Mouse (Mus musculus) retina, embryonic 14.5 days (tissue): ENCODE measurements around the gene Slc44a2.
"Not testable (repeated sequence)": the region's sequence is repeated elsewhere in the genome, so short reads cannot be mapped to it uniquely, and the experiment has no call there.

Experiments used
- DNase-seq: peaks from one replicate; pipeline ENCODE4 v3.0.0-alpha.2; 2015; ENCODE audit warnings: low spot score

Gene Slc44a2

DNA sequence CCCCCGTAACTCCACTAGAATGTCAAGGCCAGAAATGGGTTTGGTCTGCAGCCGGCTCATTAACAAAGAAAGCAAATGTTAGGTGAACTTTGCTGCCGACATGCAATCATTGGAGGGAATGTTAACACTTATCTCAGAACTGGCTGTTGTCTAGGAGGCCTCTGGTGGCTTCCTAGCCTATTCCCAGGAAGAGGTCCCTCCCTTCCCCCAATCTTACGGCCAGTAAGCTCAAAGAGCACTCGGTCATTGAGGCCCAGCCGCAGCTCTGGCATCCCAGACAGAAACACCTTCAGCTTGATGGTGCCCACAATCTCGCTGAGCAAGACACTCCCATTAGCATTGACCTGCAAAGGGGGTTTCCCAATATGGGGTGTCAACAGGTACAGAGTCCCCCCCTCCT is 15.4 kb upstream of the Slc44a2 start:
- no peak for DNase-seq

DNA sequence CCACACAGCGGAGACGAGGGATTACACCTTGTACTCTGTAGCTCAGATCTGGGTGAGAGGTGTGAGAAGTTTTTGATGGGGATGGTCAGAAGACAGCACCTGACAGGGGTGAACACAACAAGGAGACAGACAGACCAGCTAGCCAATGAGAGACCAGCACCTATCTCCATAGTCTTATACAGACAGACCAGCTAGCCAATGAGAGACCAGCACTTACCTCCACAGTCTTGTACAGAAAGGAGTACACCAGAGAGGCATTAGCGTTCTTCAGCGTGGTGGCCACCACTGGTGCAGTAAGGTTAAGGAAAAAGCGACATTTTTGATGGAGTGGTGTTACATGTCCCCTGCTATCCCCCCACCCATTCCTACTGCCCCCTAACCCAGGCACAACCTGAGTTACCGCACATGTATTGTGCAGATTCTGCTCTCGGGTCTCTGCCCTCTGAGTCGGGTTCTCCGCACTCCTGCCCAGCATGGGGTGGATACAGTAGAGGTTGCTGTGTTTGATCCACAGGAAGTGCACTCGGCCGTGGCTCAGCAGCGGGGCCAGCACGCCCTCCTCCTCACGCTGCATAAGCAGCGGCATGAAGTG is 11.3 kb upstream of the Slc44a2 start:
- DNase-seq: peak; percentile 26

DNA sequence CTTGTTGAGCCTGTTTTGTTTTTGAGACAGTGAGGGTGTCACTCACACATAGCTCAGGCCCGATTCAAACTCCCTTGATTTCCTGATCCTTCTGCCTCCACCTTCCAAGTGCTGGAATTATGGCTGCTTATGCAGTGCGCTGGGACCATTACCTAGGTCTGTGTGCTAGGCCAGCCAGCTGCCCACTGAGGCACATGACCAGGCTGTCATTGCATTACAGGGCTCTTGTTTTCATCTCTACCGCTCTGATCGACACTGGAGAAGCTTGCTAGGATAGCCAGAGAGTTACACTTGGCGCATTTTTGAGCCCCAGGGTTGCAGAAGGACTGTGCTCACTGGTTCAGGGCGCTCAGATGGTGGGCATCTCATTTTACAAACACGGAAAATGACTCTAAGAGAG is 8.8 kb upstream of the Slc44a2 start:
- DNase-seq: no peak

DNA sequence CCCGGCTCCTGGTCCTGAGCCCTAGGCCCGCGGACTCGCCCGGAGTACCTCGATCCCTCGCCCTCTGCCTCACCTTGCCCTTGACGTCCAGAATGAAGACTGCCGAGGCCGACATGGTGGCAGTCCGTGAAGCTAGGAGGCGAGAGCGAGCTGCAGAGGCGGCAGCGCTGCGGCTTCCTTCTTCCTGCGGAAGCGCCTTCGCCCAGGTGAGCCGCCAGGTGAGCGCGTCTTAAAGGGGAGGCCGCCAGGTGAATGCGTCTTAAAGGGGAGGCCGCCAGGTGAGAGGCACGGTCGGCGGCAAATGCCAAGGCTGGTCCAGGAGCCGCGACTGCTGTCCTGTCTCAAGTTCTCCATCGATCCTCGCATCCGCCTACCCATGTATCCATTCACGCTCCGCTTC is 8.4 kb upstream of the Slc44a2 start, which contains the start of gene Ap1m2:
Gene Ap1m2 (minus strand): TSS at position 204 of the 400 bp plus-strand sequence.
- no peak for DNase-seq

DNA sequence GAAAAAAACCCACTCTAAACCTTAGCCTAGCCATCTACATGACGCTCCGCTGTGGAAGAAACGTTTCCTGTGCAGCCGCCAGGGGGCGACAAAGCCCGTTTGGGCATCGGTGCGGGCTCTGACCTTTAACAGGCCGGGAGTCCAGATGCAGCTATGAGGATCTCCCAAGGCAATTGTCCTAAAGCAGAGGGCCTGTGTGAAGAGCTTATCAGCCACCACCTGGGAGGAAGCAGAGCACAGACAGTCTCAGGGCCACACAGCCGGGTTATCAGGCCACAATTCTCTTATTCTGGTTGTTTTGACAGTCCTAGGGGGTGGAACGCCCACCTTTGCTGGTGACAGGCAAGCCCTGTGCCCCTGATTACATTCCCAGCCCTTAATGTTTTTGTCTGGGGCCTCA is 7.1 kb upstream of the Slc44a2 start:
- DNase-seq: peak; percentile 95

DNA sequence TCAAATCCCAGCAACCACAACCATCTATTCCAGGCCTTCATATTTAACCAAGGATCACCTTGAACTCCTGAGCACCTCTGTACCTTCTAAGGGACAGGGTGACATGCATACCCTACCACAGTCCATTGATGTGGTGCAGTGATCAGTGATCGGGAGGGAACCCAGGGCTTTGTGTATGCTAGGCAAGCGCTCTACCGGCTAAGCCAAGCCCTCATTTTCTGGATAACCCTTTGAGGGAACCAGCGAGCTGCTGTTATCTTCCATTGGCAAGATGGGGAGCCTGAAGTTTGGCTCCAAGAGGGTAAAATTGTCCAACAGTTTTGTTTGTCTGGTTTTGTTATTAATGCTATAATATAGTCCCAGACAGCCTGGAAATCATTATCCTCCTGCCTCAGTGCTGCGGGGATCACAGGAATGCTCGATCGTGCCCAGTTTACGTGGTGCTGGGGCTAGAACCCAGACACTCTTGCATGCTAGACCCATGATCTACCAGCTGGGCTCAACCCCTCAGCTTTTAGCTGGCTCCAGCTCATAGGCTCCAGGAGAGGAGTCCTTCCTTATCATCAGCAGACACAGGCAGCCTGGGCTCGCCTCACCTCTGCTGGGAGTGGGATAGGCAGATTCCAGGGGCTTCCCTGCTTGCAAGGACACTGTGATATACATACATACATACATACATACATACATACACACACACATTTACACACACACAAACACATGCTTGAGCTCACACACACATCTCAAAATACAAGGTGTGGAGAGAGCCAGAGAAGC is 5.9 kb upstream of the Slc44a2 start:
- DNase-seq: no peak

DNA sequence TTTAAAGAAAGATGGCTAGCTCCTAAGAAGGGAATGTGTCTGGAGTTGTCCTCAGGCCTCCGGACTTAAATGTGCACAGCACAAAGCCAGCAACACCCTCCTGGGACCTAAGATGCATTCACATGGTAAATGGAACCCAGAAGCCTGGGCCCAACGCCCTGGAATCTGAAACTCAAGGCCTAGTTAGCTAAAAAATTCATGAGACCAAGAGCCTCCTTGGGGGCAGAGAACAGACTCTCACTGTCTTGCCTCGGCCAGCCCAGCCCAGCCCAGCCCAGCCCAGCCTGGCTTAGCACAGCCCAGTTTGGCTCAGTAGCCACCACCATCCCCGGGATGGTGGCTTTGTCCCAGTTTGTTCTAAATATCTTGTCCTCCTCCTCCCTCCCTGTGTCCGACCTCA is 5.1 kb upstream of the Slc44a2 start:
- DNase-seq: no peak

DNA sequence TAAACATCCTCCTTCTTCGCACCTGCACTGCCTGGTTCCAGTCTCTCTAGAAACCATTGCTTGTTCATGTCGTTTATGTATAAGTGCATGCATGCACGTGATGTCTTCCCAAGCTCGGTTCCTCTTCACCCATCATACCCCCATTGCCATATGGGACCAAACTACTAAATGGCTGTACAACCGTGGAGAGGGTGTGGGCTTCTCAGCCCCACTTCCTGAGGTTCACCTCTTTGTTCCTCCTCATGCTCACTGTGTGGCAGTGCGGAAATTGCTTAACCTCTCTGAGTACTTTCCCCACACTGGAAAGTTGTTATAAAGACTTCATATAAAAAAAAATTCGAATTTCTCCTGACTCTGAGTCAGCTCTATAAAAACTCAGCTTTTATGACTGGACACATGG is 3.8 kb upstream of the Slc44a2 start:
- DNase-seq: no peak

DNA sequence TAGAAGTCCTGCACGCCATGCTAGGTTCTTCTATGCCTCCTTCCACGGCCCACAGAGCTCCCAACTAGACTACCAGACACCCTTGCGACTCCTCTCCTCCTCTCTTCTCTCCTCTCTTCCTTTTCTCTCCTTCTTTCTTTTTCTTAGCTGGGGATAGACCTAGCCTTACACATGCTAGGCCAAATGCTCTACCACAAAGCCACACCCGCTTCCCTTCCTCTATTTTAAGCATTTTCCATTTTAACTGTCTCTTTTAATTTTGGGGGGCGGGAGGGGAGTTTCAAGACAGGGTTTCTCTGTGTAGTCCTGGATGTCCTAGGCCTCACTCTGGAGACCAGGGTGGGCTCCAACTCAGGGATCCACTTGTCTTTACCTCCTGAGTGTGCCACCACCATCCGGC is 1.7 kb upstream of the Slc44a2 start:
- no peak for DNase-seq

DNA sequence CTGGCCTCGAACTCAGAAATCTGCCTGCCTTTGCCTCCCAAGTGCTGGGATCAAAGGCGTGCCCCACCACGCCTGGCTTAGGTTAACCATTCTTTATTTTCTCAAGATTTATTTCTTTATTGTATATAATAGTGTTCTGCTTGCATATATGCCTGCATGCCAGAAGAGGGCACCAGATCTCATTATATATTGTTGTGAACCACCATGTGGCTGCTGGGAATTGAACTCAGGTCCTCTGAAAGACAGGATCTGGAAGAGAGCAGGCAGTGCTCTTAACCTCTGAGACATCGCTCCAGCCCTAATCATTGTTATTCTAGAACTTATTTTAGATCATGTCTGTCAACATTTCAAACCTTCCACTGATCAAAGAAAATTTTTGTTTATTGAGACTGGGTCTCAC is 995 bp upstream of the Slc44a2 start:
- no peak for DNase-seq

DNA sequence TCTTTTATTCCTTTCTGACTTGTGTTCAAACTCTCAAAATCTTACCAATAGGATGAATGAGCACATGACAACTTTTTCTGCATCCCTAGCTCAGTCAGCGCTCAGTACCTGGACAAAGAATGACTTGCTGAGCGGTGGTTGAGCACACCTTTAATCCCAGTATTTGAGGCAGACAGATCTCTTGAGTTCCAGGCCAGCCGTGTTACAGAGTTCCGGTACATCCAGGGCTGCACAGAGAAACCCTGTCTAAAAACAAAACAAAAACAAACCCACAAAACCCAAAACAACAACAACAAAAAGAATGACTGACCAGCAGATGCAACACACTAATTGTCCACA is 249 bp upstream of the Slc44a2 start:
- no peak for DNase-seq

DNA sequence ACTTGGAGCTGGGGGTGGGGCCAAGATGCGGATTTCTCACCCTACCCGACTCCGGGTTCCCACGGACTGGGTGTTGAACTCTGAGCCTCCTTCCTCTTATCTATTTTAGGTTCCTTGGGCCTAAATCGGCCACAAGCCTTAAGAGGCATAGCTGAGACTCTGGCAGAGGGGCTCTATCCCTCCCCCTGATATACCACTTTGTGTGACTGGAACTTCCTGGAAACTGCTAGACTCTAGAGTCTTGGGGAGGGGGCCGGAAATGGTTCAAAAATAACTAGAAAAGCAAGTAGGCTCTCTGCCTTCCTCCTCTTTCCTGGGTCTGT is 976 bp downstream of the Slc44a2 start:
- no peak for DNase-seq

DNA sequence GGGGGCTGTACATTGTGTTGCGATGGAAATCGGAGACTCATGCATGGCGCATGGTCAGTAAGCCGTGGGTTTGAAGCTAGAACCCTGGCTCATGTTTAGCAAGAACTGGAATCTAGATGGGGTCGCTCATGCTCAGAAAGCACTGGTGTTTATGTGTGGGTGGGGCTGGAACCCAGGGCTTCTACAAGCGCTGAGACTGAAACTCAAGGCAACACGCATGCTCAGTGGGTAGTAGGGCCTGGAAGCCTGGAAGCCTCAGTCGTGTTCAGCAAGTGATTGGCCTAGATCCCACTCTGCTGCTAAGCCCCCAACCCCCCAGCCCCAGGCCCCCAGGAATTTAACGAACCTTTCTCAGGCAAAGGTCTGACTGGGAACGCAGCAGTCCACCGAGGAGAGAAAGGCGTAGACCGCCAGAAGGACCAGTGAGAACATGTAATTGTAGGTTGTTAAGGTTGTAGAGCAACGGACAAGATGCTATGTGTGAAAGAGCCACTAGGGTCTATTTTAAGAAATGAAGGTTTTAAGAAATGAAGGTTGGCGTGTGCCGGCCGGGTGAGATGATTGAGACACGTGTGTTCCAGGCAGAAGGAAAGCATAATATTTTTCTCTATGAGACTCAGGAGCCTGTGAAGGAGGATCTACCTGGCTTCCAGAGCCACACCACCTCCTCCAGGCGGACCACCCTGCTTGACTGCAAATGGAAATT is 1.9 kb downstream of the Slc44a2 start:
- DNase-seq: no peak

DNA sequence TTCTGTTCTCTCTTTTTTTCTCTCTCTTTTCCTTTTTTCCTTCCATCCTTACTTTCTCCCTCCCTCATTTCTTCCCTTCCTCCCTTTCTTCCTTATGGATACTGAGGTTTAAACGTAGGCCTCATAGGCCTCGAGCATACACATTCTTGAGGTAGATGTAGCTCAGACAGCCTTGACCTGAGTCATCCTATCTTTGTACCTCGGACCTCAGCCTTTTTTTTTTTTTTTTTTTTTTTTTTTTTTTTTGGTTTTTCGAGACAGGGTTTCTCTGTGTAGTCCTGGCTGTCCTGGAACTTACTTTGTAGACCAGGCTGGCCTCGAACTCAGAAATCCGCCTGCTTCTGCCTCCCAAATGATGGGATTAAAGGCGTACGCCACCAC is 2.4 kb downstream of the Slc44a2 start:
- DNase-seq: not testable (repeated sequence)

DNA sequence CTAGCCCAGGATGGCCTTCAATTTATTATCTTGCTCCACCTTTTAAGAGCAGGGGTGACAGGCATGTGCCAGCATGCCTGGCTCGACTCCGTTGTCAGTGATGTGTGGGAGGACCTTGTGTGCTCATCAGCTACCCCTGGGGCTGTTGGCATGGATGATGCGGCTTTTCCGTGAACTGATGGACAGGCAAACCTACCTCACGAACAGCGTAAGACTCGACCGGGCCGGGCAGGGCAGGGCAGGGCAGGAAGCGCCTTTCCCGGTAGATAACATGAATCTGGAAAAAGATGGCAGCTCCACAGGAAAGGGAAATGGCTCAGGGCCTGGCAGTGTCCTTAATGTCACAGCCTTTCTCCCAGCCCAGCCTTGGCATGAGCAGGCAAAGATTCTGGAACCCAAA is 3.8 kb downstream of the Slc44a2 start:
- DNase-seq: no peak

DNA sequence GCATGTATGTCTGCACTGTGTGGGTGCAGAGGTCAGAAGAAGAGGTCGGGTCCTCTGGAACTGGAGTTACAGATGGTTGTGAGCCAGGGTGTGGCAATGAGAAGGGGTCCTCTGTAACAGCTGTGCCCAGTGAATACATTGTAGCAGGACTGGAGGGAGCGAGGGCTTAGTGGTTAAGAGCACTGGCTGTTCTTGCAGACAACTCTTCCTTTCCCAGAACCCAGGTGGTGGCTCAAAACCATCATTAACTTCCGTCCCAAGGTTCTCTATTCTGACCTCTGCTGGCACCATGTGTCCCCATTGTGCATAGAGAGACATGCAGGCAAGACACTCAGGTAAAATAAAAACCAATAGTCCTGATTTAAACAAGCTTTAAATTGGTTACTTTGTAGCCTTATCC is 7.1 kb downstream of the Slc44a2 start:
- no peak for DNase-seq

DNA sequence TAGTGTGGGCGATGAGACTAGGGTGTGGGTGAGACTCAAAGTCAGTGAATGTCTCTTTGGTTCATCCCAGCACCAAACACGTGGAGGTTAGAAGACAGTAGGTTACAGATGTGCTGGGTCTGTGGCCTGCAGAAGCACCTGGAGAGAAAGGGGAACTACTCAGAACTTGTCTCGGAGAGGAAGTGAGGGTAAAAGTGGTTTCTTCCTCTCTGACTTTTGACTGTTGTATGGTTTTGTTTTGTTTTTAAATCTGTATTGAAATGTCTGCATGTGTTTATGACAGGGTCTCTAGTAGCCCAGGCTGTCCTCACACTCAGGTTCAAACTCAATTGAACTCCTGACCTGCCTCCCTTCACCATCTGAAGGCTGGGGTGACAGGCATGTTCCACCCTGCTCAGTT is 7.5 kb downstream of the Slc44a2 start:
- DNase-seq: no peak

DNA sequence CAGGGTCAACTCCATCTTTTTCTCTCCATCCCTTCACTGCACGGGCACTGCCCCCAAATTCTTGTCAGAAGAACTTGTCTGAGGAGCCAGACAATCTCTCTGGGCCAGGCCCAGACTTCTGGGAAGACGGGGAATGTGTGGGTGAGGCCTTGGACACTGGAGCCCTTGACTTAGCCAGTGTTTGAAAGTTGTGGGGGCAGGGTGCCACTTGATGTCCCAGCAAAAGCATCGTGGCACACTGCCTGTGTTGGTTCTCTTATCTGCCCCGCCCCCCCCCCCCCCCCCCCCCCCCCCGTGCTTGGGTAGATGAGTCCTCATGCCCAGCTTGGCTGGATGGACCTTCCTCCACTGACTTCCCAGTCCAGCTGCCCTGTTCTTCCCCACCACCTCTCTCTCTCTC is 8.5 kb downstream of the Slc44a2 start:
- DNase-seq: no peak

DNA sequence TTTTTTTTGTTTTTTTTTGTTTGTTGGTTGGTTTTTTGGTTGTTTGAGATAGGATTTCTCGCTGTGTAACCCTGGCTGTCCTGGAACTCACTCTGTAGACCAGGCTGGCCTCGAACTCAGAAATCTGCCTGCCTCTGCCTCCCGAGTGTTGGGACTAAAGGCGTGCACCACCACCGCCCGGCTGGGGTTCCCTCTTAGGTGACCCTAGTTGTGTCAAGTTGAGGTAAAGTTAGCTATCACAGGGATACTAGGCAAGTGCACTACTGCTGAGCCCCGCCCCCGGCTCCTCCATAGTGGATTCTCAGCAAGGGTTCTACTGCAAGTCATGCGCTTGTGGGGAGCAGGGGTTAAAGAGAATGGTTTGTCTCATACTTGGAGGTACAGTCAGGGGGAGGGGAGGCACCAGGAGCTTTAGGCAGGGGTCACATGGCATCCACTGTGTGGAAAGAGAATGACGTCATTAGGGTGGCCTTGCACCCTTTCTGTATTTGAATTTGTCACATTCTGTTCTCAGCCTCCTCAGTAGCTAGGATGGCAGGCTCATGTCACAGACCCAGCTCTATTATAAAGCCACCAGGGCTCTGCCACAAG is 9.3 kb downstream of the Slc44a2 start:
- no peak for DNase-seq

DNA sequence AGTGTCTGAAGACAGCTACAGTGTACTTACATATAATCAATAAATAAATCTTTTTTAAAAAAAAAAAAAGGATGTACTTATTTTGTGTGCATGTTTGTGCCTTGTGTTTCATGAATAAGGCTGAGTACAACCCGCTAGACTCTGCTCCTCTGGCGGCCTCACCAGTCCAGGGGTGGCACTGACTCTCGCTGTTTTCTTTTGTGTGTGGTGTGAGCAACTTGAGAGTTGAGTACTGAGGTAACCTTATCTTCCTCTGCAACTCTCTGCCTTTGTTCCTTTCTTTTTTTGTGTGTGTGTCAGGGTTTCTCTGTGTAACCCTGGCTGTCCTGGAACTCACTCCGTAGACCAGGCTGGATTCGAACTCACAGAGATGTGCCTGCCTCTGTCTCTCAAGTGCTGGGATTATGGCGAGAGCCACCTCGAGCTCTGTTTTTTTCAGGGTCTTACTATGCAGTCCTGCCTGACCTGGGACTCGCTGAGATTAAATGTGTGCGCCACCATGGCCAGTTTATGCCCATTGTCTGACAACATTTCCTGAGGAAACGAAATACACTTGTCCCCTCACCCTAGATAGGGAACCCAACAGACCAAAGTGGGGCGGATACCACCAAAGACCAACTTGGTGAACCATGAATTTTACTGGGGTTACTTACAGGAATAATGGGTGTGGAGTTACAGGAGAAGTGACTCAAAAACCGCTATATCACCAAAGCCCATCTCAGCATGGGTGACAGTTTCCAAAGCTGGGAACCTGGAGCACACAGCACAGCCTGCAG is 11.1 kb downstream of the Slc44a2 start:
- DNase-seq: no peak

DNA sequence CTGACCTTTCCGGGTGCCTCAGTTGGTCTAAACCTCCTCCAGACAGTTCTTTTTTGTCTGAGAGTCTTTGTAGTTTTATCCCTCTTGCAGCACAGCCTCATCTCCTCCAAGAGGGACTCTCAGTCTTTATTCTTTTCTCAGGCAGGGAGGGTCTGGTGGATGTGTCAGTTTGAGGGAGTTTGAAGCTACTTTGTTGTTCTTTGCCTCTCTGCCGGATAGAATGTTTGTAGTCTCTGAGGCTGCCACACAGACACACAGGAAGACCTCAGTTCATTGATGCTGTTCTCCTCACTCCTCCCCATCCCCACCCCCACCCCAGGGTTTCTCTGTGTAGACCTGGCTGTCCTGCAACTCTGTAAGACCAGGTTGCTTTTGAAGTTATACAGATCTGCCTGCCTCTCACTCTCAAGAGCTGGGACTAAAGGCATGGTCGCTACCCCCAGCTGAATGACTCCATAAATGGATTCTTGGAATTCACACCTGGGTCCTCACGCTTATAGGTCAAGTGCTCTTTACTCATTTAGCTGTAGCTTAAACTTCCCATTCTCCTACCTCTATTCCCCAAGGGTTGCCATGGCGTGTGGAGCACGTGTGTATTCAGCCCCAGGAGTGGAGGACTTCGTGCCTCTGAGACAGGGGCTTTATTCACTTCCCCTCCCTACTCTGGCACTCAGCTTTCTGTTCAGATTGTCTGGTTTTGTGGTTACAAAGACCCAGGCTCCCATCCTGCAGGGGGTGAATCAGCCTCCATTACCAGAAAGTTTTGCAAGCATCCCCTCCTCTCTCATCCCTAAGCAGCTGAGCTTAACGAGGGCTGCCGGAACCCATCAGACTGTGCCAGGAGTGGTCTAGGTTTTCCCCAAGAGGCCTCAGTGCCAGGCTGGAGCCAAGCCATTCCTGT is 11.9 kb downstream of the Slc44a2 start:
- DNase-seq: no peak
